Mouse (Mus musculus) liver, postnatal 0 days (tissue): Measurements from ENCODE around the gene Pbp2. TPM values are rescaled to one million over a fixed set of nuclear protein-coding genes. Genes with fewer than 3 reads are reported as not detected.

Experiments
- ATAC-seq: fragments of 200-750 bp; cut with Nextera tagmentation; 2 replicates; pipeline ENCODE4 v1.8.0; 2017; ENCODE audit warnings: mild to moderate bottlenecking, moderate library complexity
- DNase-seq: peaks from one replicate; pipeline ENCODE4 v3.0.0-alpha.2; 2016
- H3K27ac ChIP-seq: fragments of 300-500 bp; sonication (generic); 2 replicates; pipeline ENCODE4 v1.5.1; 2014; ENCODE audit warnings: antibody characterized with exemption, moderate library complexity, mild to moderate bottlenecking, low read depth
- H3K27me3 ChIP-seq: fragments of 300-500 bp; sonication (generic); 2 replicates; pipeline ENCODE4 v1.6.1; 2014; ENCODE audit warnings: low read length, control low read depth, mixed read lengths; ENCODE audit not compliant: insufficient read depth
- H3K36me3 ChIP-seq: fragments of 300-500 bp; sonication (generic); replicated peaks from 2 replicates; pipeline ENCODE4 v1.6.1; 2014; ENCODE audit warnings: mild to moderate bottlenecking, control low read depth, low read length, moderate library complexity, mixed read lengths; ENCODE audit not compliant: insufficient read depth
- H3K4me1 ChIP-seq: fragments of 300-500 bp; sonication (generic); 2 replicates; pipeline ENCODE4 v1.6.1; 2014; ENCODE audit warnings: antibody characterized with exemption, mild to moderate bottlenecking, control low read depth; ENCODE audit not compliant: insufficient read depth
- H3K4me2 ChIP-seq: fragments of 300-500 bp; sonication (generic); 2 replicates; pipeline ENCODE4 v1.6.1; 2014; ENCODE audit warnings: low read depth, mild to moderate bottlenecking, low read length, moderate library complexity, mixed read lengths
- H3K4me3 ChIP-seq: fragments of 300-500 bp; sonication (generic); 2 replicates; pipeline ENCODE4 v1.5.1; 2014; ENCODE audit warnings: low read depth, low read length
- H3K9ac ChIP-seq: fragments of 300-500 bp; sonication (generic); replicated peaks from 2 replicates; pipeline ENCODE4 v1.6.1; 2014; ENCODE audit warnings: mild to moderate bottlenecking, moderate library complexity
- H3K9me3 ChIP-seq: fragments of 300-500 bp; sonication (generic); 2 replicates; pipeline ENCODE4 v1.6.1; 2016; ENCODE audit warnings: mild to moderate bottlenecking, control low read depth, low read length, mixed read lengths
- CTCF ChIP-seq: sonication (generic); IDR thresholded peaks from 2 replicates; pipeline ENCODE4 v1.5.1; 2016; ENCODE audit warnings: antibody characterized with exemption, low read depth
- EP300 ChIP-seq: IDR thresholded peaks from 2 replicates; pipeline ENCODE4 v1.6.1; 2016; ENCODE audit warnings: antibody characterized with exemption, low read depth, mild to moderate bottlenecking
- WGBS: fragments of 180-500 bp; shearing (Covaris S2); extraction: QIAGEN DNeasy Blood & Tissue Kit; methylation state at CpG from one replicate; pipeline ENCODE4 v1.1.7; 2014; ENCODE audit not compliant: insufficient replicate concordance; 5-methylcytosine and 5-hydroxymethylcytosine counted together
- polyA plus RNA-seq: library from polyadenylated mRNA; unstranded; fragments of >200 nt; fragmentation: Nextera tagmentation; extraction: Ambion mirVana; gene quantifications from 2 replicates; pipeline ENCODE4 v1.2.1, GENCODE M21; 2015

Pbp2 gene
- polyA plus RNA-seq, 1 experiment from 2014 or later = not detected

- Histone ChIP-seq H3K9ac (no peak overlapping the region), H3K27me3 (no peaks in the 10 kb centered on the region), H3K4me3 (no peak overlapping the region), H3K4me1 (no peaks in the 10 kb centered on the region), H3K36me3 (no peaks in the 10 kb centered on the region), H3K4me2 (no peak overlapping the region), H3K27ac (no peak overlapping the region), H3K9me3 (no peaks in the 10 kb centered on the region)
- TF ChIP-seq CTCF = no peak
- TF ChIP-seq EP300 = no peak
- WGBS = 45% methylated on average over 3 of the region's 3 CpGs
- no peak for DNase-seq
- no peak for ATAC-seq
Observed at GRCm38 (mm10) chr6:135267221-135267620, 43.0 kb downstream of the Pbp2 start.

- no peak overlapping the region for H3K9ac ChIP-seq
- 83% methylated on average over 1 of the region's 1 CpGs for WGBS
- no peaks in the 10 kb centered on the region for H3K9me3 ChIP-seq
- H3K27me3 ChIP-seq = no peaks in the 10 kb centered on the region
- TF ChIP-seq EP300 = no peak
- no peak overlapping the region for H3K4me2 ChIP-seq
- H3K36me3 ChIP-seq = no peaks in the 10 kb centered on the region
- no peak overlapping the region for H3K4me3 ChIP-seq
- ATAC-seq (no peak), DNase-seq (no peak)
- H3K27ac ChIP-seq = no peak overlapping the region
- no peaks in the 10 kb centered on the region for H3K4me1 ChIP-seq
Observed at GRCm38 (mm10) chr6:135266056-135266455, 44.1 kb downstream of the Pbp2 start.

- H3K4me2 ChIP-seq = no peak overlapping the region
- TF ChIP-seq EP300 (no peak), CTCF (peak; percentile 53)
- no peak overlapping the region for H3K4me3 ChIP-seq
- H3K4me1 ChIP-seq = no peaks in the 10 kb centered on the region
- no peaks in the 10 kb centered on the region for H3K9me3 ChIP-seq
- H3K27ac ChIP-seq = no peak overlapping the region
- H3K36me3 ChIP-seq = no peaks in the 10 kb centered on the region
- 89% methylated on average over 6 of the region's 6 CpGs for WGBS
- no peaks in the 10 kb centered on the region for H3K27me3 ChIP-seq
- no peak overlapping the region for H3K9ac ChIP-seq
- DNase-seq (no peak), ATAC-seq (no peak)
Observed at GRCm38 (mm10) chr6:135264136-135264535, 46.1 kb downstream of the Pbp2 start.

- Histone ChIP-seq H3K9ac (no peak overlapping the region), H3K36me3 (no peaks in the 10 kb centered on the region), H3K4me2 (no peak overlapping the region), H3K27me3 (no peaks in the 10 kb centered on the region), H3K4me1 (no peaks in the 10 kb centered on the region), H3K4me3 (no peak overlapping the region), H3K9me3 (no peaks in the 10 kb centered on the region), H3K27ac (no peak overlapping the region)
- TF ChIP-seq EP300 = no peak
- TF ChIP-seq CTCF = no peak
- WGBS = 61% methylated on average over 2 of the region's 2 CpGs
- DNase-seq (no peak), ATAC-seq (no peak)
Observed at GRCm38 (mm10) chr6:135262565-135262964, 47.6 kb downstream of the Pbp2 start.

- Histone ChIP-seq H3K27ac (no peak overlapping the region), H3K4me2 (no peak overlapping the region), H3K27me3 (no peaks in the 10 kb centered on the region), H3K9me3 (no peaks in the 10 kb centered on the region), H3K4me1 (no peaks in the 10 kb centered on the region), H3K4me3 (no peak overlapping the region), H3K36me3 (no peaks in the 10 kb centered on the region), H3K9ac (no peak overlapping the region)
- ATAC-seq (no peak), DNase-seq (no peak)
- TF ChIP-seq EP300 = no peak
- TF ChIP-seq CTCF = no peak
- 70% methylated on average over 9 of the region's 9 CpGs for WGBS
Observed at GRCm38 (mm10) chr6:135261124-135261523, 49.1 kb downstream of the Pbp2 start.

GRCm38 (mm10) chr6:135260435-135260834 lies 49.8 kb downstream of the Pbp2 start:
- Histone ChIP-seq H3K27me3 (no peaks in the 10 kb centered on the region), H3K36me3 (no peaks in the 10 kb centered on the region), H3K4me3 (no peak overlapping the region), H3K27ac (no peak overlapping the region), H3K4me1 (no peaks in the 10 kb centered on the region), H3K9ac (no peak overlapping the region), H3K9me3 (no peaks in the 10 kb centered on the region), H3K4me2 (no peak overlapping the region)
- WGBS = 81% methylated on average over 6 of the region's 6 CpGs
- no peak for TF ChIP-seq EP300
- TF ChIP-seq CTCF = peak; percentile 20; the same call in 1 of the 2 replicates
- ATAC-seq (no peak), DNase-seq (no peak)

Other genes with a start within 250 kb of the Pbp2 start
- 0.21 and 0.32 TPM in 2 replicates for gene Gprc5a, start 244.8 kb downstream of the Pbp2 start, polyA plus RNA-seq
- 0.11 and 0.13 TPM in 2 replicates for gene Gprc5d, start 192.1 kb downstream of the Pbp2 start, polyA plus RNA-seq
- 15.4 and 17.1 TPM in 2 replicates for gene Fam234b, start 112.4 kb downstream of the Pbp2 start, polyA plus RNA-seq
- 94.2 and 108 TPM in 2 replicates for gene Hebp1, start 112.4 kb downstream of the Pbp2 start, polyA plus RNA-seq
- gene Gsg1, start 56.1 kb downstream of the Pbp2 start, polyA plus RNA-seq = 0.14 and 0.26 TPM in 2 replicates
- gene Emp1, start 52.1 kb upstream of the Pbp2 start, polyA plus RNA-seq = 1.2 TPM in 2 replicates